Mouse (Mus musculus) heart, adult 2 months (tissue): ENCODE results near the gene Kcne4. TPM values are rescaled to one million over a fixed set of nuclear protein-coding genes. Genes with fewer than 3 reads are reported as not detected.
A peak's percentile ranks its signal among the peaks of the same experiment; 100 is the strongest.

Experiments used
- DNase-seq, 2 experiments: peaks; one replicate each; pipeline ENCODE4 v3.0.0; 2021
- H3K27ac ChIP-seq: fragments of 200-600 bp; 2 replicates; pipeline ENCODE4 v1.8.1; 2022
- H3K27me3 ChIP-seq: fragments of 200-500 bp; 2 replicates; pipeline ENCODE4 v1.6.1; 2012; ENCODE audit warnings: mild to moderate bottlenecking, low read length, inconsistent platforms, mixed read lengths; ENCODE audit not compliant: control insufficient read depth, insufficient read depth
- H3K36me3 ChIP-seq: fragments of 200-500 bp; 2 replicates; pipeline ENCODE4 v1.6.1; 2012; ENCODE audit warnings: low read length, inconsistent platforms; ENCODE audit not compliant: control insufficient read depth, insufficient read depth
- H3K4me1 ChIP-seq: fragments of 200-500 bp; 2 replicates; pipeline ENCODE4 v1.6.1; 2011; ENCODE audit warnings: low read length; ENCODE audit not compliant: control insufficient read depth, insufficient read depth
- H3K4me3 ChIP-seq: fragments of 200-600 bp; 2 replicates; pipeline ENCODE4 v1.8.1; 2022
- H3K79me2 ChIP-seq: fragments of 200-500 bp; replicated peaks from 2 replicates; pipeline ENCODE4 v1.6.1; 2012; ENCODE audit warnings: mild to moderate bottlenecking, inconsistent platforms, low read length, moderate library complexity, mixed read lengths; ENCODE audit not compliant: control insufficient read depth, insufficient read depth
- H3K9ac ChIP-seq: fragments of 200-500 bp; 2 replicates; pipeline ENCODE4 v1.6.1; 2012; ENCODE audit warnings: low read depth, mild to moderate bottlenecking, control low read depth, inconsistent platforms, low read length, mixed read lengths
- CTCF ChIP-seq: fragments of 200-600 bp; IDR thresholded peaks from 2 replicates; pipeline ENCODE4 v1.8.1; 2022; ENCODE audit warnings: antibody characterized with exemption, mild to moderate bottlenecking, moderate library complexity
- EP300 ChIP-seq: fragments of 200-500 bp; IDR thresholded peaks from 2 replicates; pipeline ENCODE4 v1.6.1; 2011; ENCODE audit warnings: low read depth, low read length, control low read depth; ENCODE audit not compliant: insufficient read depth
- POLR2A ChIP-seq: fragments of 200-500 bp; IDR thresholded peaks from 2 replicates; pipeline ENCODE4 v1.6.1; 2011; ENCODE audit warnings: mild to moderate bottlenecking, low read depth, low read length, control low read depth; ENCODE audit not compliant: insufficient read depth
- WGBS: fragments of 180-500 bp; shearing (Covaris S2); methylation state at CpG from one replicate; pipeline ENCODE4 v1.1.7; 2018; 5-methylcytosine and 5-hydroxymethylcytosine counted together
- intact Hi-C: fragments of 180-260 bp; cut with DNase I; formaldehyde crosslinking; loops from one replicate; pipeline ENCODE4 v1.15.1; 2025
- polyA plus RNA-seq: library from polyadenylated mRNA; depleted of rRNA; stranded (reverse); fragments of >200 nt; gene quantifications from 2 replicates; pipeline ENCODE4 v1.2.3, GENCODE M21; 2012
- total RNA-seq, 2 experiments: library from RNA; stranded (reverse); gene quantifications; 2 replicates each; pipeline ENCODE4 v1.2.3; 2021

Kcne4 gene
- total and polyA plus RNA-seq, 3 experiments = 1.1 to 2.7 (median 1.7) TPM

DNA sequence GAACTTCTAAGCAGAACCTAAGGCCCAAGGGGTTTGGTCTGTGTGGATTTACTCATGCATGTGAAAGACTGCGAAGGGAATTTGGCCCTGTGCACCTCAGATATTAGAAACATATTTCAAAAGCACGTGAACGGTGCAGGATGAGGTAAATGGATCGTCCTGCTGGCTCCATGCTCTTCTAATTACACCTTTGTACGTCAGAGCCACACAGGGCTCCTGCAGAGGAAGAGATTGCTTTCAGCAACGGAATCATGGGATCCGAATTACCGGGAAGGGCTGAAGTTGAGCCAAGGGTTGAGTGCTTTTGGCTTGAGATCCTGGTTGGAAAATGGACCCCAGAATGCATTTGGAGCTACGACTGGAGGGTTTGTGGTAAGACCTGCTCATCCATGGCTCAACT, 4.6 kb downstream of the Kcne4 start:
- WGBS = 31% methylated on average over 9 of the region's 9 CpGs
- Histone ChIP-seq H3K79me2 (no peaks in the 10 kb centered on the region), H3K9ac (no peak overlapping the region), H3K4me1 (peaks cover 8% of the 10 kb centered on the region), H3K4me3 (no peak overlapping the region), H3K36me3 (peaks cover 3% of the 10 kb centered on the region), H3K27ac (peak overlapping the region; percentile 45), H3K27me3 (no peaks in the 10 kb centered on the region)
- no peak for TF ChIP-seq CTCF
- TF ChIP-seq EP300 = no peak
- no peak for TF ChIP-seq POLR2A
- intact Hi-C loops = loop anchor here (5.0 kb wide), 1 partner anchor 41 kb away; no protein-coding TSS in a partner anchor
- DNase-seq = peak; percentile 13 to 26

DNA sequence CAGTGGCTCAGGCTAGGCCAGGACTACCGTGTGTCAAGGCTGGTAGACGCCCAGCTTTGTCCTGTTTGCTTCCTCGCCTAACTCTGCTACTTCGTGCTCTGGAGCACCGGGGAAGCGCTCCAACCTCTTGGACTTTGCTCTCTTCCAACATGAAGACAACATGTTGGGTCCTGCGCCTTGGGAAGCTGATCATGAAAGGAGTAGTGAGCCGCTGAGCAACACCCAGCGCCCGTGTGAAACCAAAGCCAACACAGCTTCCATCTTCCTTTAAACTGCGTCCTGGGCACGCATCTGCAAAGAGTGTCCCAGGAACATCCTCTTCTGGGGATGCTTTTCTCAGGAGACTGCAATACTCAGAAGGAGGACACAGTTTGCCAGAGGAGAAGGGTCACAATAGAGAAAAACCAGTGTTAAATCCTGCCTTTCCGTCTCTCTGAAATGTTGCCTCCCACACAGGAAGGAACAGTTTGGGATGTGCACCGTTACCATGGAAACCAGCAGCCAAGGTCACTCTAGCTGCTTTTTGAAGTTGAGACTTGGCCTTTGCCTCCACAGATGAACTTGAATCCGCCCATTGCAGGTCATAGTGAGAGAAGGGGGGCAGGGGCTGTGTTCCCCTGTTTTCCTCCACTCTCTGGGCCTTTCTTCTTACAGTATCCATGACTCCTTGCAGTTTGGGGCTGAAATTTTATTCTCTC, 5.3 kb downstream of the Kcne4 start:
- H3K27ac ChIP-seq = peak overlapping the region; percentile 45
- H3K27me3 ChIP-seq = no peaks in the 10 kb centered on the region
- H3K79me2 ChIP-seq = no peaks in the 10 kb centered on the region
- H3K4me3 ChIP-seq = no peak overlapping the region
- intact Hi-C loops = loop anchor here (5.0 kb wide), 1 partner anchor 40 kb away; no protein-coding TSS in a partner anchor
- DNase-seq = peak in 1 of 2 experiments; percentile 11
- H3K9ac ChIP-seq = no peak overlapping the region
- TF ChIP-seq CTCF = no peak
- TF ChIP-seq EP300 = no peak
- no peak for TF ChIP-seq POLR2A
- 80% methylated on average over 15 of the region's 15 CpGs for WGBS
- peaks cover 3% of the 10 kb centered on the region for H3K36me3 ChIP-seq
- H3K4me1 ChIP-seq = peaks cover 8% of the 10 kb centered on the region

DNA sequence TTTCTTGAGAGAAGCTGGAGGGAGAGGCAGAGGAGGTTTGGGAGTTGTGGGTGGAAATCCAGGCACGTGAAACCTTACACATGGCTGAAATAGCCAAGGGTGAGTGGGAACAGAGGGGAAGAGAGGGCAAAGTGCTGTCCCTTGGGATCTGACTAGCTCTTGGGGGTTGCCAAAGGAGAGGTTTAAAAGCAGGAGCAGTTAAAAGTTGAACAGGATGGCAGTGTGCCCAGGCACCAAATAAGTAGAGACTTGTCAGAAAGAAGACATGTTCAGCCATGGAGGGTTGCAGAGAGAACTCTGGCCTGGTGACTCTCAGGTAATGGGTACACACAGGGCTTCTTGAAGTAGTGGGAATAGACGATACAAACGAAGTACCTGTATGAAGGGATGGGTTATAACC, 8.7 kb downstream of the Kcne4 start:
- Histone ChIP-seq H3K36me3 (no peaks in the 10 kb centered on the region), H3K27ac (no peak overlapping the region), H3K4me3 (no peak overlapping the region), H3K27me3 (no peaks in the 10 kb centered on the region), H3K79me2 (no peaks in the 10 kb centered on the region), H3K9ac (no peak overlapping the region), H3K4me1 (peaks cover 2% of the 10 kb centered on the region)
- DNase-seq = no peak
- TF ChIP-seq POLR2A (no peak), CTCF (no peak), EP300 (no peak)
- intact Hi-C loops = no loop called here
- WGBS = 71% methylated on average over 3 of the region's 3 CpGs

DNA sequence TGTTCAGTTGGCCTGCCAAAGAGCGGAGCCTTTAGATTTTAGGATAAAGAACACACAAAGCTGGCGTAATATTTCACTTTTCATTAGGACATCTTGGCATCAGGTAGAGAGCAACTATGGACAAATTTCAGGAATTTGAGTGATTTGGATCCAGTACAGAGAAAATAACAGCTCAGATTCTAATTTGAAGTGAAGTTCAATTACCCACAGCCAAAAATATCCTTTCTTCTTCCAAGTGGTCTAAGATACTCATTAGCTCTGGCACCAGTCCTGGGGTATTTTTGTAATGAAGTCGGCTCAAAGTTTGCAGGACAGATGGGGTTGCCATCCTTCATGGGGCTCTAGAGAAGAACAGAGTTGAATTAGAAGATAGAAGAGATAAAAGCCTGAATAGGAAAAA, 21.9 kb downstream of the Kcne4 start:
- TF ChIP-seq EP300 = no peak
- TF ChIP-seq CTCF = no peak
- no peak for TF ChIP-seq POLR2A
- no peaks in the 10 kb centered on the region for H3K36me3 ChIP-seq
- DNase-seq = no peak
- no peak overlapping the region for H3K9ac ChIP-seq
- H3K27me3 ChIP-seq = no peaks in the 10 kb centered on the region
- no peak overlapping the region for H3K4me3 ChIP-seq
- H3K79me2 ChIP-seq = no peaks in the 10 kb centered on the region
- intact Hi-C loops = no loop called here
- H3K4me1 ChIP-seq = no peaks in the 10 kb centered on the region
- WGBS = 76% methylated on average over 3 of the region's 3 CpGs
- H3K27ac ChIP-seq = no peak overlapping the region

DNA sequence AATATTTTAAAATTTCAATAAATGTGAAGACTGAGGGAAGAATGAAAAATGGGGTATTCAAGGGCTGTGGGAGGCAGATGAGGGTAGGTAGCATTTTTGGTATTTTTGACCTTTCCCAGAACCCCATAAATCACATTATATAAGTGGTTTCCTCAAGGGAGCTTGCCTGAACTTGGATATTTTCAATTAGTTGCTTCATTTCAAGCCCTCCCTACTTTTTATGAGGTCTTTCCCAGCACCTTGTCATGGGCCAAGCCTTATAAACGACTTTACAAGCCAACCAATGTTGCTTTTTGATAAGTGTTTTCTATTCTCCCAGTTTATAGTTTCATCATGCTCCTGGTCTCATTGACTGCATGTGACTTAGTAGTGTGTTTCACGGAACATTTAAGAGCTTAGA, 24.2 kb downstream of the Kcne4 start:
- TF ChIP-seq CTCF (no peak), EP300 (no peak), POLR2A (no peak)
- DNase-seq = no peak
- Histone ChIP-seq H3K4me3 (no peak overlapping the region), H3K79me2 (no peaks in the 10 kb centered on the region), H3K9ac (no peak overlapping the region), H3K27me3 (no peaks in the 10 kb centered on the region), H3K27ac (no peak overlapping the region), H3K36me3 (no peaks in the 10 kb centered on the region), H3K4me1 (no peaks in the 10 kb centered on the region)
- intact Hi-C loops = no loop called here
- WGBS = 54% methylated on average over 2 of the region's 2 CpGs

DNA sequence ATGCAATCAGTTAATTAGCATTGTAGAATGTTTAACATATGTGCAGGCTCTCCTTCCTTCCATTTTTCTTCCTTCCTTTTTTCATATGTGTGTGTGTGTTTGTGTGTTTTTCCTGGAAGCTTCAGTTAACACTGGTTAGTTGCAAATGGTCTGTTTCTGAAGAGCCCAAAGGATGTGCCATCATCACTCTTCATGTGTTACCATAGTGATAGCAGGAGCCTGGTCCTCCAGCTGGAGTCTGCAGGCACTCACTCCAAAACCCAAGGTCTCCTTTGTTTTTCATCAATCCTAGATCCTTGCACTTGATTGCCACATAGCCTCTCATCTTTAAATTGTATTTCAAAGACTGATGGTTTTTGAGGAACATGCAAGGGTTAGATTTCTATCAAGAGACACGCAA, 29.1 kb downstream of the Kcne4 start:
- Histone ChIP-seq H3K4me1 (no peaks in the 10 kb centered on the region), H3K79me2 (no peaks in the 10 kb centered on the region), H3K4me3 (no peak overlapping the region), H3K9ac (no peak overlapping the region), H3K36me3 (no peaks in the 10 kb centered on the region), H3K27ac (no peak overlapping the region), H3K27me3 (no peaks in the 10 kb centered on the region)
- DNase-seq = no peak
- 88% methylated on average over 1 of the region's 1 CpGs for WGBS
- no peak for TF ChIP-seq POLR2A
- TF ChIP-seq CTCF = no peak
- no peak for TF ChIP-seq EP300
- intact Hi-C loops = loop anchor here (1.0 kb wide), 1 partner anchor 121 kb away; no protein-coding TSS in a partner anchor
